In genomic region chr16:73367926-73368325, GRCm38 (mm10) we compare ENCODE assay signal across 13 mouse cellular contexts.
A peak's percentile ranks its signal among the peaks of the same experiment; 100 is the strongest.
DNase-seq lines count a peak whose midpoint lies in the region; ATAC-seq and TF ChIP-seq lines count a peak whose summit lies in the region.
"Had no signal": no experiment of that assay in that cellular context is flagged by ENCODE, and none has a peak within 500 bp of the region (broad histone marks: within the 10 kb centered on the region; RNA-seq: fewer than 3 reads in every experiment).

No protein-coding gene starts in this region.

- H3K27ac ChIP-seq in hindbrain, embryonic 13.5 days = peak overlapping the region; percentile 76
- H3K27ac ChIP-seq in hindbrain, embryonic 11.5 days (ENCODE audit: low read depth, low read length) = no peak overlapping the region
- H3K27ac ChIP-seq in lung, embryonic 14.5 days (ENCODE audit: low read depth) = no peak overlapping the region
- no peak overlapping the region for H3K27ac ChIP-seq in intestine, embryonic 15.5 days
- peak overlapping the region; percentile 45; the same call in 1 of the 2 replicates for H3K27ac ChIP-seq in neural tube, embryonic 15.5 days (replicated peaks)
- H3K27ac ChIP-seq: heart, embryonic 13.5 days; liver, embryonic 13.5 days had no signal

- no peak for TF ChIP-seq POLR2A in lung, adult 2 months (IDR thresholded peaks at IDR 0.05; ENCODE audit: borderline replicate concordance, extremely low read depth, low read depth, low read length)

- peaks cover 18% of the 10 kb centered on the region for H3K4me1 ChIP-seq in hindbrain, embryonic 13.5 days (replicated peaks)
- no peaks in the 10 kb centered on the region for H3K4me1 ChIP-seq in hindbrain, embryonic 11.5 days (replicated peaks; ENCODE audit: control insufficient read depth, insufficient read depth, low read length)
- H3K4me1 ChIP-seq in lung, embryonic 14.5 days (ENCODE audit: insufficient read depth) = no peaks in the 10 kb centered on the region
- no peaks in the 10 kb centered on the region for H3K4me1 ChIP-seq in lung, adult 2 months (ENCODE audit: control insufficient read depth, insufficient read depth, low read length)
- no peaks in the 10 kb centered on the region for H3K4me1 ChIP-seq in intestine, embryonic 15.5 days (replicated peaks)
- H3K4me1 ChIP-seq in neural tube, embryonic 15.5 days = peaks cover 15% of the 10 kb centered on the region
- H3K4me1 ChIP-seq: heart, embryonic 13.5 days; liver, embryonic 13.5 days had no signal

- no peak for ATAC-seq in hindbrain, embryonic 13.5 days (ENCODE audit: low FRiP score)
- no peak for ATAC-seq in hindbrain, embryonic 11.5 days (ENCODE audit: low FRiP score)
- ATAC-seq in lung, embryonic 14.5 days (ENCODE audit: insufficient read depth) = peak; percentile 49; the same call in 1 of the 2 replicates
- ATAC-seq in intestine, embryonic 15.5 days = no peak
- no peak for ATAC-seq in neural tube, embryonic 15.5 days (ENCODE audit: low FRiP score)
- ATAC-seq: CD4-positive, CD25-positive, alpha-beta regulatory T cell, adult 4 months had no signal

- no peak for DNase-seq in hindbrain, embryonic 11.5 days (ENCODE audit: low spot score)
- peak; percentile 56 for DNase-seq in lung, embryonic 14.5 days
- no peak for DNase-seq in lung, adult 2 months
- DNase-seq in thymus, postnatal 14 days = no peak
- DNase-seq: adrenal gland, adult 8-10 months; cerebellum, adult 2 months; liver, embryonic 13.5 days; thymus, adult 2 months had no signal

- no peak overlapping the region for H3K4me2 ChIP-seq in hindbrain, embryonic 13.5 days
- H3K4me2 ChIP-seq in hindbrain, embryonic 11.5 days (replicated peaks; ENCODE audit: low read depth, low read length) = no peak overlapping the region
- H3K4me2 ChIP-seq in lung, embryonic 14.5 days = peak overlapping the region; percentile 37
- peak overlapping the region; percentile 19; the same call in 1 of the 2 replicates for H3K4me2 ChIP-seq in intestine, embryonic 15.5 days (replicated peaks)
- H3K4me2 ChIP-seq in neural tube, embryonic 15.5 days = 0 out of 2 replicates have a peak overlapping the region, but pooled peaks have one; percentile 29
- H3K4me2 ChIP-seq: heart, embryonic 13.5 days; liver, embryonic 13.5 days had no signal

- no peaks in the 10 kb centered on the region; the same call in 1 of the 2 replicates for H3K9me3 ChIP-seq in hindbrain, embryonic 13.5 days
- H3K9me3 ChIP-seq in hindbrain, embryonic 11.5 days (ENCODE audit: control insufficient read depth, low read length) = no peaks in the 10 kb centered on the region
- H3K9me3 ChIP-seq in lung, embryonic 14.5 days (ENCODE audit: low read depth, low read length) = no peaks in the 10 kb centered on the region
- H3K9me3 ChIP-seq in intestine, embryonic 15.5 days = no peaks in the 10 kb centered on the region
- no peaks in the 10 kb centered on the region for H3K9me3 ChIP-seq in neural tube, embryonic 15.5 days (replicated peaks)
- H3K9me3 ChIP-seq: heart, embryonic 13.5 days had no signal

- 81% methylated on average over 5 of the region's 5 CpGs for WGBS in hindbrain, embryonic 13.5 days
- WGBS in hindbrain, embryonic 11.5 days = 89% methylated on average over 5 of the region's 5 CpGs
- 47% methylated on average over 5 of the region's 5 CpGs for WGBS in lung, embryonic 14.5 days
- WGBS in lung, adult 2 months = 76% methylated on average over 5 of the region's 5 CpGs
- WGBS in intestine, embryonic 15.5 days = 44% methylated on average over 5 of the region's 5 CpGs
- 61% methylated on average over 5 of the region's 5 CpGs for WGBS in neural tube, embryonic 15.5 days

- TF ChIP-seq CTCF in lung, embryonic 14.5 days (IDR thresholded peaks at IDR 0.05; ENCODE audit: low read depth) = no peak
- no peak for TF ChIP-seq CTCF in lung, adult 2 months (IDR thresholded peaks at IDR 0.05; ENCODE audit: insufficient read depth, low read length)

- H3K36me3 ChIP-seq in hindbrain, embryonic 13.5 days = no peaks in the 10 kb centered on the region
- H3K36me3 ChIP-seq in hindbrain, embryonic 11.5 days (ENCODE audit: control insufficient read depth, insufficient read depth, low read length) = no peaks in the 10 kb centered on the region
- no peaks in the 10 kb centered on the region for H3K36me3 ChIP-seq in lung, embryonic 14.5 days (ENCODE audit: insufficient read depth)
- H3K36me3 ChIP-seq in intestine, embryonic 15.5 days = no peaks in the 10 kb centered on the region
- no peaks in the 10 kb centered on the region for H3K36me3 ChIP-seq in neural tube, embryonic 15.5 days
- H3K36me3 ChIP-seq: heart, embryonic 13.5 days; liver, embryonic 13.5 days had no signal

- no peak overlapping the region for H3K4me3 ChIP-seq in hindbrain, embryonic 13.5 days
- H3K4me3 ChIP-seq in hindbrain, embryonic 11.5 days (ENCODE audit: low read depth, low read length) = no peak overlapping the region
- no peak overlapping the region for H3K4me3 ChIP-seq in lung, embryonic 14.5 days (ENCODE audit: low read depth, low read length)
- H3K4me3 ChIP-seq in lung, adult 2 months (replicated peaks; ENCODE audit: extremely low read depth, low read depth, low read length) = no peak overlapping the region
- H3K4me3 ChIP-seq in intestine, embryonic 15.5 days (replicated peaks) = no peak overlapping the region
- no peak overlapping the region for H3K4me3 ChIP-seq in neural tube, embryonic 15.5 days (replicated peaks)
- H3K4me3 ChIP-seq: heart, embryonic 13.5 days; liver, embryonic 13.5 days had no signal

- no peak overlapping the region for H3K9ac ChIP-seq in hindbrain, embryonic 13.5 days
- H3K9ac ChIP-seq in hindbrain, embryonic 11.5 days (ENCODE audit: low read depth, low read length) = no peak overlapping the region
- H3K9ac ChIP-seq in lung, embryonic 14.5 days = no peak overlapping the region
- no peak overlapping the region for H3K9ac ChIP-seq in intestine, embryonic 15.5 days
- no peak overlapping the region for H3K9ac ChIP-seq in neural tube, embryonic 15.5 days (replicated peaks)
- H3K9ac ChIP-seq: heart, embryonic 13.5 days; liver, embryonic 13.5 days had no signal

- no peaks in the 10 kb centered on the region for H3K27me3 ChIP-seq in hindbrain, embryonic 13.5 days
- no peaks in the 10 kb centered on the region for H3K27me3 ChIP-seq in hindbrain, embryonic 11.5 days (ENCODE audit: control insufficient read depth, insufficient read depth, low read length)
- no peaks in the 10 kb centered on the region for H3K27me3 ChIP-seq in lung, embryonic 14.5 days (ENCODE audit: insufficient read depth, low read length)
- no peaks in the 10 kb centered on the region for H3K27me3 ChIP-seq in intestine, embryonic 15.5 days (replicated peaks)
- no peaks in the 10 kb centered on the region for H3K27me3 ChIP-seq in neural tube, embryonic 15.5 days (replicated peaks)
- H3K27me3 ChIP-seq: heart, embryonic 13.5 days; liver, embryonic 13.5 days had no signal

Comparison
In these comparisons a context has a peak if more than half of its experiments do, and no peak if none do; other contexts are left out.
1. H3K27ac ChIP-seq: peak in hindbrain, embryonic 13.5 days (single experiment) and neural tube, embryonic 15.5 days (single experiment); none in hindbrain, embryonic 11.5 days (single experiment), lung, embryonic 14.5 days (single experiment) and intestine, embryonic 15.5 days (single experiment).
2. H3K4me2 ChIP-seq: peak in lung, embryonic 14.5 days (single experiment), intestine, embryonic 15.5 days (single experiment) and neural tube, embryonic 15.5 days (single experiment); none in hindbrain, embryonic 13.5 days (single experiment) and hindbrain, embryonic 11.5 days (single experiment).